Mouse (Mus musculus): ENCODE results near the gene Rita1.

Rita1 gene

GRCm38 (mm10) chr5:120571056-120571740, 41.2 kb downstream of the Rita1 start:
- DNase-seq (ENCODE audit: low spot score in 2 of 2): no peak

GRCm38 (mm10) chr5:120570289-120570897, 42.0 kb downstream of the Rita1 start:
- no peak for DNase-seq (ENCODE audit: low spot score in 2 of 2)

GRCm38 (mm10) chr5:120569791-120570190, 42.6 kb downstream of the Rita1 start:
- DNase-seq (ENCODE audit: low spot score in 2 of 2): no peak

- DNase-seq (ENCODE audit: low spot score in 2 of 2): no peak
These were observed 43.4 kb downstream of the Rita1 start for GRCm38 (mm10) chr5:120568964-120569363.

GRCm38 (mm10) chr5:120568336-120568768, 44.0 kb downstream of the Rita1 start:
- DNase-seq (ENCODE audit: low spot score in 2 of 2): no peak

GRCm38 (mm10) chr5:120567761-120568211, 44.6 kb downstream of the Rita1 start:
- no peak for DNase-seq (ENCODE audit: low spot score in 2 of 2)

- no peak for DNase-seq (ENCODE audit: low spot score in 2 of 2)
These were observed 45.1 kb downstream of the Rita1 start for GRCm38 (mm10) chr5:120567253-120567701.

- DNase-seq (ENCODE audit: low spot score in 2 of 2): no peak
These were observed 45.6 kb downstream of the Rita1 start for GRCm38 (mm10) chr5:120566681-120567252.

GRCm38 (mm10) chr5:120566101-120566500, 46.3 kb downstream of the Rita1 start:
- no peak for DNase-seq (ENCODE audit: low spot score in 2 of 2)

- DNase-seq (ENCODE audit: low spot score in 2 of 2): no peak
These were observed 47.1 kb downstream of the Rita1 start for GRCm38 (mm10) chr5:120565171-120565905.

- DNase-seq (ENCODE audit: low spot score in 2 of 2): no peak
These were observed 48.5 kb downstream of the Rita1 start for GRCm38 (mm10) chr5:120563914-120564311.

GRCm38 (mm10) chr5:120562956-120563913, 49.2 kb downstream of the Rita1 start:
- DNase-seq (ENCODE audit: low spot score in 2 of 2): no peak

GRCm38 (mm10) chr5:120560616-120561311, 51.6 kb downstream of the Rita1 start:
- no peak for DNase-seq (ENCODE audit: low spot score in 2 of 2)

GRCm38 (mm10) chr5:120560129-120560615, 52.2 kb downstream of the Rita1 start:
- DNase-seq (ENCODE audit: low spot score in 2 of 2): no peak

GRCm38 (mm10) chr5:120558762-120559161, 53.6 kb downstream of the Rita1 start:
- DNase-seq (ENCODE audit: low spot score in 2 of 2): no peak

GRCm38 (mm10) chr5:120558041-120558440, 54.3 kb downstream of the Rita1 start:
- no peak for DNase-seq (ENCODE audit: low spot score in 2 of 2)

- no peak for DNase-seq (ENCODE audit: low spot score in 2 of 2)
These were observed 56.5 kb downstream of the Rita1 start for GRCm38 (mm10) chr5:120555871-120556270.

- DNase-seq (ENCODE audit: low spot score in 2 of 2): no peak
These were observed 61.7 kb downstream of the Rita1 start for GRCm38 (mm10) chr5:120550673-120551072.

- no peak for DNase-seq (ENCODE audit: low spot score in 2 of 2)
These were observed 62.3 kb downstream of the Rita1 start for GRCm38 (mm10) chr5:120550137-120550536.

- no peak for DNase-seq (ENCODE audit: low spot score in 2 of 2)
These were observed 64.0 kb downstream of the Rita1 start for GRCm38 (mm10) chr5:120548236-120548850.
